ENCODE assay signal across 8 mouse cellular contexts in genomic region chr10:94514091-94514505, GRCm38 (mm10).
DNase-seq lines count a peak whose midpoint lies in the region; ATAC-seq and TF ChIP-seq lines count a peak whose summit lies in the region.

No protein-coding gene starts in this region.

- peak overlapping the region; percentile 89 for H3ac ChIP-seq in myocyte (ENCODE audit: control insufficient read depth, insufficient read length)

- peak overlapping the region; percentile 69 for H3K4me3 ChIP-seq in layer of hippocampus, adult 2 months
- H3K4me3 ChIP-seq in cortical plate, adult 2 months (ENCODE audit: insufficient read depth, low read length), result peak overlapping the region; percentile 64
- peak overlapping the region; percentile 91 for H3K4me3 ChIP-seq in hindbrain, embryonic 16.5 days (ENCODE audit: low read length)
- peak overlapping the region; percentile 74 for H3K4me3 ChIP-seq in myocyte

- H3K79me2 ChIP-seq in myocyte (ENCODE audit: control insufficient read depth, insufficient read depth), result peaks cover 39% of the 10 kb centered on the region

- DNase-seq in layer of hippocampus, adult 2 months (ENCODE audit: low spot score in 2 of 2), result no peak
- DNase-seq in layer of hippocampus, postnatal 36 days, result no peak
- no peak for DNase-seq in spleen, adult 12 weeks (ENCODE audit: low spot score)
- no peak for DNase-seq in adrenal gland, adult 8-10 months
- DNase-seq in cerebellum, postnatal 14 days, result no peak

- peak overlapping the region; percentile 84; the same call in 1 of the 2 replicates for H3K9ac ChIP-seq in hindbrain, embryonic 16.5 days (ENCODE audit: low read depth, low read length)

- ATAC-seq in hindbrain, embryonic 16.5 days, result no peak

- H3K27ac ChIP-seq in layer of hippocampus, adult 2 months, result peak overlapping the region; percentile 99
- H3K27ac ChIP-seq in cortical plate, adult 2 months (ENCODE audit: insufficient read depth, low read length), result no peak overlapping the region
- no peak overlapping the region for H3K27ac ChIP-seq in hindbrain, embryonic 16.5 days (ENCODE audit: low read depth, low read length)

- peak overlapping the region; percentile 84 for H3K4me2 ChIP-seq in hindbrain, embryonic 16.5 days (ENCODE audit: low read length)
- H3K4me2 ChIP-seq in myocyte (ENCODE audit: low read depth), result peak overlapping the region; percentile 95

- no peaks in the 10 kb centered on the region for H3K36me3 ChIP-seq in hindbrain, embryonic 16.5 days (ENCODE audit: control insufficient read depth, insufficient read depth, low read length)
- H3K36me3 ChIP-seq in myocyte (ENCODE audit: control insufficient read depth, insufficient read depth), result no peaks in the 10 kb centered on the region

- no peak for TF ChIP-seq CTCF in layer of hippocampus, adult 2 months (conservative IDR thresholded peaks at IDR 0.05)
- no peak for TF ChIP-seq CTCF in cortical plate, adult 2 months (IDR thresholded peaks at IDR 0.05; ENCODE audit: extremely low read depth, insufficient read depth, low read length)

- H3K4me1 ChIP-seq in cortical plate, adult 2 months (ENCODE audit: control insufficient read depth, insufficient read depth, low read length), result peaks cover 2% of the 10 kb centered on the region; the same call in 1 of the 2 replicates
- H3K4me1 ChIP-seq in hindbrain, embryonic 16.5 days (ENCODE audit: control insufficient read depth, insufficient read depth, low read depth, low read length), result peaks cover 20% of the 10 kb centered on the region

- WGBS in hindbrain, embryonic 16.5 days, result 3% methylated on average over 12 of the region's 12 CpGs

- TF ChIP-seq POLR2A in cortical plate, adult 2 months (IDR thresholded peaks at IDR 0.05; ENCODE audit: extremely low read depth, insufficient read depth, low read length), result no peak
- no peak for TF ChIP-seq POLR2A in myocyte (IDR thresholded peaks at IDR 0.05; ENCODE audit: insufficient read length, low read depth)

- no peaks in the 10 kb centered on the region; the same call in 1 of the 2 replicates for H3K27me3 ChIP-seq in hindbrain, embryonic 16.5 days (replicated peaks; ENCODE audit: control insufficient read depth, insufficient read depth, low read length)
- H3K27me3 ChIP-seq in myocyte (ENCODE audit: control insufficient read depth, insufficient read depth, insufficient read length), result no peaks in the 10 kb centered on the region

- H3K9me3 ChIP-seq in hindbrain, embryonic 16.5 days (ENCODE audit: control insufficient read depth, low read length), result no peaks in the 10 kb centered on the region

TF ChIP-seq in myocyte, 11 proteins besides CTCF, POLR2A, EP300 and RAD21:
- TF ChIP-seq E2F4 (IDR thresholded peaks at IDR 0.05; ENCODE audit: insufficient read depth) (no peak), MYOG (IDR thresholded peaks at IDR 0.05; ENCODE audit: control insufficient read depth in 1 of 3, insufficient read depth in 1 of 3, insufficient read length in 2 of 3, low read depth in 2 of 3) (no peak), MYOD1 (IDR thresholded peaks at IDR 0.05; ENCODE audit: control insufficient read depth in 1 of 3, insufficient read length in 2 of 3, low read depth in 2 of 3) (no peak), POLR2AphosphoS2 (IDR thresholded peaks at IDR 0.05; ENCODE audit: insufficient read length, low read depth) (no peak), SRF (IDR thresholded peaks at IDR 0.05; ENCODE audit: control insufficient read depth, insufficient read length, low read depth) (no peak), CEBPB (IDR thresholded peaks at IDR 0.05; ENCODE audit: insufficient read depth, poor library complexity, severe bottlenecking) (no peak), MAX (IDR thresholded peaks at IDR 0.05; ENCODE audit: low read depth) (no peak), REST (IDR thresholded peaks at IDR 0.05; ENCODE audit: insufficient read depth, insufficient read length) (no peak), TCF12 (IDR thresholded peaks at IDR 0.05; ENCODE audit: insufficient read depth, poor library complexity, severe bottlenecking) (no peak), USF1 (IDR thresholded peaks at IDR 0.05; ENCODE audit: low read depth) (no peak), TCF3 (IDR thresholded peaks at IDR 0.05; ENCODE audit: insufficient read length, low read depth) (no peak)
